Mouse (Mus musculus) stomach, postnatal 0 days (tissue): Measurements from ENCODE around the gene Jph4.
A peak's percentile ranks its signal among the peaks of the same experiment; 100 is the strongest.

Experiments used
- CTCF ChIP-seq: IDR thresholded peaks from 2 replicates; pipeline ENCODE4 v1.5.1; 2016; ENCODE audit warnings: antibody characterized with exemption, low read depth, mild to moderate bottlenecking, moderate library complexity
- EP300 ChIP-seq: optimal IDR thresholded peaks from 2 replicates; pipeline ENCODE3; 2016; ENCODE audit warnings: antibody characterized with exemption

DNA sequence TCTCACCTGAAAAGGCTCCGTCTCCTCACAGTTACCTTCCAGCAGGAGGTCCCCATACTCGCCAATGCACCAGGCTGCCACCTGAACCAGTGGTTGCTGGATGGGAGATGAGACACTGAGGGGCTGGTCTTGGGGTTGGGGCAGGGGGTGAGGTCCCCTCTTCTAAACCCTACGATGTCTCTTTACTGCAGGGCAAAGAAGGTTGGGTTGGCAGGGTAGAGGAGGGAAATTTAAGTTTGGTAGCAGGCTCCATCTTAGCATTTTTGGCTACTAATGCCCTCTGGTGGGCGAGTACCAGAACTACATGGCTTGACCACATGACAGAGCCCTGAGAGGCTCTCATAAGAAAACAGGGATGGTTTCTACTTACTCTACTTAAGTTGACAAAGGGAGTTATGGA, 15.1 kb downstream of the Jph4 start:
- TF ChIP-seq EP300 = no peak
- peak; percentile 80 for TF ChIP-seq CTCF
